Mouse (Mus musculus) neural tube, embryonic 12.5 days (tissue): ENCODE measurements around the gene Fbxo31. TPM values are rescaled to one million over a fixed set of nuclear protein-coding genes. Genes with fewer than 3 reads are reported as not detected.
"Not testable (repeated sequence)": the region's sequence is repeated elsewhere in the genome, so short reads cannot be mapped to it uniquely, and the experiment has no call there.

Experiments used
- ATAC-seq: fragments of 200-750 bp; cut with Nextera tagmentation; 2 replicates; pipeline ENCODE4 v1.8.0; 2017; ENCODE audit warnings: low read depth, mild to moderate bottlenecking, moderate TSS enrichment, moderate library complexity; ENCODE audit not compliant: low FRiP score
- H3K27ac ChIP-seq: fragments of 300-500 bp; sonication (generic); 2 replicates; pipeline ENCODE4 v1.5.1; 2016
- H3K27me3 ChIP-seq: fragments of 300-500 bp; sonication (generic); replicated peaks from 2 replicates; pipeline ENCODE4 v1.6.1; 2016; ENCODE audit warnings: mild to moderate bottlenecking
- H3K36me3 ChIP-seq: fragments of 300-500 bp; sonication (generic); 2 replicates; pipeline ENCODE4 v1.6.1; 2016; ENCODE audit warnings: mild to moderate bottlenecking
- H3K4me1 ChIP-seq: fragments of 300-500 bp; sonication (generic); 2 replicates; pipeline ENCODE4 v1.6.1; 2016
- H3K4me2 ChIP-seq: fragments of 300-500 bp; sonication (generic); replicated peaks from 2 replicates; pipeline ENCODE4 v1.6.1; 2016; ENCODE audit warnings: mild to moderate bottlenecking
- H3K4me3 ChIP-seq: fragments of 300-500 bp; sonication (generic); 2 replicates; pipeline ENCODE4 v1.5.1; 2016
- H3K9ac ChIP-seq: fragments of 300-500 bp; sonication (generic); 2 replicates; pipeline ENCODE4 v1.6.1; 2016; ENCODE audit warnings: mild to moderate bottlenecking
- H3K9me3 ChIP-seq: fragments of 300-500 bp; sonication (generic); 2 replicates; pipeline ENCODE4 v1.6.1; 2016; ENCODE audit warnings: mild to moderate bottlenecking
- WGBS: fragments of 180-500 bp; shearing (Covaris S2); methylation state at CpG from one replicate; pipeline ENCODE4 v1.1.7; 2016; 5-methylcytosine and 5-hydroxymethylcytosine counted together
- polyA plus RNA-seq: library from polyadenylated mRNA; unstranded; fragments of >200 nt; fragmentation: Nextera tagmentation; extraction: Ambion mirVana; gene quantifications from 2 replicates; pipeline ENCODE4 v1.2.1, GENCODE M21; 2016

Gene Fbxo31
- polyA plus RNA-seq, 1 experiment from 2014 or later: 31.1 TPM

DNA sequence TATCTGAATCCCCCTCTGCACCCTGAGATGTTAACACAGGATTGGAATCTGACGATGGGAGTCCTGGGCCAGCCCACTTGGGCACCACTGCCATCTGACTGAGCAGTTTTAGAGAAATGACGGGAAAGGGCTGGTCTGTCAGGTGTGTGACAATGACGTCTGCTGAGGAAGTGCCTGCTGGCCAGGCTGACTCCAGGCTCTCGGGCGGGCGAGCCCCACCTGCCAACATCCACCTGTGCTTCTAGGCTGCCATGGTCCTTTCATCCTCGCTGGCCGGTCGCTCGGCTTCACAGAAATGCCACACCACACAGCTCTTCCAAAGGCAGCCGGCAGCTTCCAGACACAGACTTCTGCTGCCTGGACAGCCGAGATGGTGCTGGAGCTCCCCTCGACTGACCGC, 21.2 kb upstream of the Fbxo31 start:
- Histone ChIP-seq H3K4me2 (no peak overlapping the region), H3K4me3 (no peak overlapping the region), H3K9me3 (no peaks in the 10 kb centered on the region), H3K4me1 (no peaks in the 10 kb centered on the region), H3K27ac (no peak overlapping the region), H3K36me3 (peaks cover 77% of the 10 kb centered on the region), H3K9ac (no peak overlapping the region), H3K27me3 (no peaks in the 10 kb centered on the region)
- 91% methylated on average over 14 of the region's 14 CpGs for WGBS
- ATAC-seq: no peak

DNA sequence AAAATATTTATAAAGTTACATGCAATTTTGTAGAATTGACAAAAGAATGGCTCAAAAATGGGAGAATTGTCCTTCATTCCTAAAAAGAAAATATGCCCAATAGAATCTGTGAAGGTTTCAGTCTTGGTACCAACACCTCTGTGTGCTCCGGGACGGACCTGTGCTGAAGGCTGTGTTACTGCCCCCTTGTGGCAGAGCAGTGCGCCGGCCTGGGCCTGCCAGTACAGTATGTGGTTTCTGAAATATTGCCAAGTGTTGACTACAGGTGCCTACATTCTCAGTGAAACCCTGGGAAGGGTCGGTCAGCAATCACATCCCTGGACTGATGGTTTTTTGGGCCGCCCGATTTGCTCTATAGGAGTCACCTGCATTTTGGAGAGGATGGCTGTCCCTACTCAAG, 20.3 kb upstream of the Fbxo31 start:
- 39% methylated on average over 7 of the region's 7 CpGs for WGBS
- H3K27ac ChIP-seq: no peak overlapping the region
- no peak overlapping the region for H3K4me2 ChIP-seq
- 0 out of 2 replicates have a peak, but pooled peaks cover under 1% of the 10 kb centered on the region for H3K4me1 ChIP-seq
- no peak overlapping the region for H3K4me3 ChIP-seq
- H3K27me3 ChIP-seq: no peaks in the 10 kb centered on the region
- peaks cover 77% of the 10 kb centered on the region for H3K36me3 ChIP-seq
- no peak overlapping the region for H3K9ac ChIP-seq
- ATAC-seq: no peak
- H3K9me3 ChIP-seq: no peaks in the 10 kb centered on the region

DNA sequence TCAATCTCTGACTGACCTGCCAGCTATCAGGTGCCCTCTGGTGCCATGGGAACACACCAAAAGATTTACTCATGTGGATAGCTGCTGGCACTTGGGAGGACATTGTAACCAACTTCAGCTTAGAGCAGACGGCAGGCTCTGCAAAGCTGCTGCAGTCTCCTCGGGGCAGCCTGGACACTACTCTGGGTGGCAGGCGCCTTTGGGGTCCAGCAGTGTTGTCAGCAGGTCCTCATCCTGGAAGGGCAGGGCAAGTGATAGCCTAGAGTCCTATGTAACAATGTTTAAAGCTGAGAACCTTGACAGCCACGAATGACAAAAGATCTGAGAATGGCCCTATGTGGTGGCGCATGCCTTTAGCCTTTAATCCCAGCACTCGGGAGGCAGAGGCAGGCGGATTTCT, 19.6 kb upstream of the Fbxo31 start:
- H3K9me3 ChIP-seq: no peaks in the 10 kb centered on the region
- H3K4me3 ChIP-seq: no peak overlapping the region
- H3K36me3 ChIP-seq: peaks cover 80% of the 10 kb centered on the region
- WGBS: 87% methylated on average over 7 of the region's 7 CpGs
- H3K9ac ChIP-seq: no peak overlapping the region
- no peak overlapping the region for H3K4me2 ChIP-seq
- no peaks in the 10 kb centered on the region for H3K27me3 ChIP-seq
- ATAC-seq: no peak
- H3K4me1 ChIP-seq: peaks cover 6% of the 10 kb centered on the region
- H3K27ac ChIP-seq: no peak overlapping the region

DNA sequence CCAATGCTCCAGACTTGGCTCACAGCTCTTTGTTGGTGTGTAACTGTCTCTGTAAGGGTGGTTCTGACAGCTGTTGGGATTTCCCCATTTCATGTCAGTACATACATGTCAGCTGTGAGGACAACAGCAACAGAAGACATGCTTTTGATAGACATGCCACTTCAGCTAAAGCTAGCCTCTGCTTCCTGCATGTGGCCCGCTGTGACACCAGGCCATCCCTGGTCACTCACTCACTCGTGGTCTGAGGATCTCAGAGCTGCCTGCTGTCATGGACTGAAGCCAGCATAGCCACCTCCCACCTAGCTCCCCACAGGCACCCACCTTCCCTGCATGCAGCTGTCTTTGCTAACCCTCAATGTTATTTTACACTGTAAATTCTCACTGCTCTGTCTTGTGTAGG, 18.9 kb upstream of the Fbxo31 start:
- not testable (repeated sequence) for H3K4me1 ChIP-seq, H3K9ac ChIP-seq, H3K27me3 ChIP-seq, ATAC-seq, H3K4me3 ChIP-seq, H3K9me3 ChIP-seq, H3K4me2 ChIP-seq, H3K27ac ChIP-seq
- peaks cover 80% of the 10 kb centered on the region for H3K36me3 ChIP-seq
- 74% methylated on average over 2 of the region's 2 CpGs for WGBS

DNA sequence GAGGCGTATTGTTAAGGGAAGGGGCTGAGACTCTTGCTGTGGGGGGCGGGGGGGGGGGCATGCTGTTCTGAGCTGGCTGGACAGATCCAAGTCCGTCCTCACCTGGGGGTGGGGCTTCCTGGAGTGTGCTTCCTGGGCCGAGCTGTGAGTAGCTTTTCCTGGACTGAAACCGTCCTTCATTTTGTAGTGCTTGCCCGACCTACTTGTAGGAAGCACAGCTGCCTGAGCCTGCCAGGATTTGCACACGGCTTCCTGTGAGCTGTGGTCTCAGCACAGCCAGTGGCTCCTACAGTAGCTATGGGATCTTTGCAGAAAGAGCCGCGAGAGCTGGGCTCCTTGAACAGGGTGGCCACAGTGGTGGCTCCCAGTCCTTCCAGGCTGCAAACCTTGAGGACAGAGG, 15.4 kb upstream of the Fbxo31 start:
- Histone ChIP-seq H3K27ac (no peak overlapping the region), H3K9ac (no peak overlapping the region), H3K27me3 (no peaks in the 10 kb centered on the region), H3K9me3 (no peaks in the 10 kb centered on the region), H3K4me2 (no peak overlapping the region), H3K36me3 (peaks cover 49% of the 10 kb centered on the region), H3K4me1 (peaks cover 26% of the 10 kb centered on the region), H3K4me3 (no peak overlapping the region)
- 82% methylated on average over 9 of the region's 9 CpGs for WGBS
- ATAC-seq: no peak

DNA sequence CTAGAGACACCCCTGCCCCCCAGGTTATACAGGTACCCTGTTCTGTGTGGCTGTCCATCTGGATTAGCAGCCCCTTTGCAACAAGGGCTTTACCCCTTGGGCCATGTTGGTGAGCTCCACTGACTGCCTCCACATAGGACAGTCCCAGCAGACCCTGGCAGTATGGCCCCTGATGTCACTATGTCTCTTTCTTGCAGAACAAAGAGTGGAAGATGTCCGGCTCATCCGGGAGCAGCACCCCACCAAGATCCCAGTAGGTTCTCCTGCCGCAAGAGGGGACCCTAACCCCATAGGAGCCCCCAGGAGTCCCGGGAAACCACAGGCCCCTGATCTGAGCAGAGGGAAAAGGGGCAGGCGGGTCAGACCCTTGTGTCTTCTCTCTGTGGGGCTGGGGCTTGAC, 14.7 kb upstream of the Fbxo31 start:
- Histone ChIP-seq H3K4me1 (peaks cover 26% of the 10 kb centered on the region), H3K9ac (no peak overlapping the region), H3K4me2 (no peak overlapping the region), H3K36me3 (peaks cover 47% of the 10 kb centered on the region), H3K27ac (no peak overlapping the region), H3K27me3 (no peaks in the 10 kb centered on the region), H3K4me3 (no peak overlapping the region), H3K9me3 (no peaks in the 10 kb centered on the region)
- no peak for ATAC-seq
- WGBS: 95% methylated on average over 5 of the region's 5 CpGs

DNA sequence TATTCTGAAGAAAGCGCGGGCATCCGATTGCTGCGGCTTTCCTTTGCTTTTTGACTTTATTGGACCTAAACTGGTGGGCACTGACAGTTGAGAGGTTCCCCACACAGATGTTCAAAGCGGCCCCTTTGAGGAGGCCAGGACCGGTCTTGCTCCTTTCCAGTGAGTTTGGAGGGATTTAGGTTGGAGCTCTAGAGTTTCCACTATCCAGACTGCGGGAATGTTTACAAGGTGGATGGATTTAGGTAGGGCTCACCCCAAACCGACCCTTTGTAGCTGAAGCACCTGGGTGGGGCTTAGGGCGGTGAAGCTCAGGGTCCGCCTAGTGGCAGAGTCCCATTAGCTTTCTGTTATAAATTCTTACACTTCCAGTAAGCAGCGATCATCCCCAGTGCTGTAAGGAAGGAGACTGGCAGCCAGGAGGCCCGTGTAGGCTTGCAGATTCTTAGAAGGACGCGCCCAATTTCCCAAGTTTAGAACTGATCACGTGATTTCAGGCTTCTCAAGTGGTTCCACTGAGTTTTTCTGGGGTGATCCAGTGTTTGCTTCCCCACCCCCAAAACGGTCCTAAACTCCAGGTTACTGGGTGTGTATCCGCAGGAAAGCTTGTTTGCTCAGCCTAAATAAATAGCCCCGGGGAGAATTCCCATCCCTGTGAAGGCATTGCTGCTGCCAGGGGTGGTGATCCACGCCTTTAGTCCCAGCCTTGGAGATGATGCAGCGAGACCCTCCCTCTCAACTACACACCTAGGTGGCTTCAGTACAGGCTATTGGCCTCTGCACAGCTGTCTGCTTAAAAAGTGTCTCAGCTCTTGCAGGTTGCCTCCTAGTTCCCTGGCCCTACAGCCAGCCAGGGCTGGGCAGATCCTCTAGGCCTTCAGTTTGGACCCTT, 12.8 kb upstream of the Fbxo31 start:
- no peak for ATAC-seq
- 16% methylated on average over 20 of the region's 20 CpGs for WGBS
- H3K4me3 ChIP-seq: peak overlapping the region; percentile 96
- peaks cover 32% of the 10 kb centered on the region for H3K36me3 ChIP-seq
- H3K9me3 ChIP-seq: no peaks in the 10 kb centered on the region
- peak overlapping the region; percentile 87 for H3K9ac ChIP-seq
- no peaks in the 10 kb centered on the region for H3K27me3 ChIP-seq
- peaks cover 26% of the 10 kb centered on the region for H3K4me1 ChIP-seq
- H3K27ac ChIP-seq: no peak overlapping the region
- peak overlapping the region; percentile 87 for H3K4me2 ChIP-seq

DNA sequence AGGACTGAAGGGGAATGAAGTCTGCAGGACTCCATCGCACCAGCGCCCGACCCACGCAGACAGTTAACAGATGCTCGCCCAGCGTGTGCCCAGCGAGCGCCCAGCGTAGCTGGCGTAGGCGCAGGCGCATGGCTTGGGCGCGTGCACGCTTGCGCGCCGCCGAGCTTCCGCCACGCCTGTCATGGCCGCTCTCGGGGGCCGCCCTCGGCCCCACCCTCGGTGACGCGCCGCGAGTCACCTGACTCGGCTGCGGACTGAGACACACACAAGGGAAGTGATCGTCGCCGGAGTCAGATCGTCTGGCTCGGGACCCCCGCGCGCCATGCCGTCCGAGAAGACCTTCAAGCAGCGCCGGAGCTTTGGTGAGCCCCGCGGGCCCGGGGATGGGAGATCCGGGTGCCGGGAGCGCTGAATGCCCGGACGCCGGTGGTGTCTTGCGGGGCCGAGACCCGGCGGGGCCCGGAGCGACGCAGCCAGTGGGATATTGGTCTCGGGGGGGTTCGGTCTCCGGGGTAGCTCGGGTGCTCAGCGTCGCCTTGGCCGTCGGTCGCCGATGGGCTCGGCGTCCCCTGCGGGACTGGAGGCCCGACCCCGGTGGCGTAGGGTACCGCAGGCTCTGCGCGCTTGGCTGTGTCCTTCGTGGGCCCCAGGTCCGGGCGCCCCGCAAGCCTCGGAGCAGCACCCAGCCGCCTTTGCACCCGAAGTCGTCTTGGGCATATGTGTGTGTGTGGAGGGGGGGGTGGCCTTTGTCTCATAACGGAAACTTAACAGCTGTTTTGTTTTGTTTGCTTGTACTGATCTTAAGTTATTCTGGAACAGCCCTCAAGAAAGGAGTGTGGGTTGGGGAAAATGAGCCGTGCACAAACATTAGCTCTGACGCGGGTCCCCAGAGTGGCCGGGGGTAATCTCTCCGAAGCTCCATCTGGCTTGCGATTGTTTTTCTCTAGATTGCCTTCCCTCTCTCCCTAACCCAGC, 11.9 kb upstream of the Fbxo31 start, which contains the start of gene Map1lc3b:
Gene Map1lc3b, plus strand, starts transcription at position 159 of the 975 bp plus-strand sequence.
- H3K4me2 ChIP-seq: peak within 1 kb of the TSS; percentile 87
- peaks cover 23% of the 10 kb centered on the region for H3K36me3 ChIP-seq
- under 1% methylated on average over 94 of the region's 94 CpGs for WGBS
- H3K27ac ChIP-seq: peak within 1 kb of the TSS; percentile 50; the same call in 1 of the 2 replicates
- H3K27me3 ChIP-seq: no peaks in the 10 kb centered on the region
- no peaks in the 10 kb centered on the region for H3K9me3 ChIP-seq
- peaks cover 26% of the 10 kb centered on the region for H3K4me1 ChIP-seq
- ATAC-seq: peak; percentile 92
- H3K4me3 ChIP-seq: peak within 1 kb of the TSS; percentile 96
- peak within 1 kb of the TSS; percentile 87 for H3K9ac ChIP-seq

DNA sequence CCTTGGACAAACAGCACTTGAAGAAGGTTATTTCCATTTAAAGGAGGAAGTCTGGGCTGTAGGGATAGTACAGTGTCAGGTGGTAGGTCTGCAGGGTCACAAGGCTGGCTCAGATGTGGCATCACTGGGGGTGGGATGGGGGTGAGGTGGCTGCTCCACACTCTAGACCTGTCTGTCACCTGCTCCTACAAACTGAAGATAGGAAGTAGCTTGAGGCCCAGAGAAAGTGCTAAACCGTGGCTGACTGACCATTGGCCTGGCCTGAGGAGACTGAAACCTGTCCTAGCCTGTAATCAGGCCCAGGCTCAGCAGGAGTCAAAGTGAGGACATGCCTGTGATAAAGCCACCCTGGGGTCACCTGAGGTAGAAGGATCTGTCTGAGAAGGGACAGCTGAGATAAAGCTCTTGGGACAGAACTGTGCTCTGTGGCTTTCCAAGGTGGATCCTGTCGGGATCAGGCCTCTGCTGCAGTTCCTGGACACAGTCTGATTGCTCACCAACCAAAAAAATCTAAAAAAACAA, 10.7 kb upstream of the Fbxo31 start:
- Histone ChIP-seq H3K9me3 (no peaks in the 10 kb centered on the region), H3K27ac (no peak overlapping the region), H3K27me3 (no peaks in the 10 kb centered on the region), H3K9ac (no peak overlapping the region), H3K4me1 (peaks cover 26% of the 10 kb centered on the region), H3K4me3 (no peak overlapping the region), H3K36me3 (peaks cover 11% of the 10 kb centered on the region), H3K4me2 (no peak overlapping the region)
- ATAC-seq: no peak
- WGBS: 48% methylated on average over 2 of the region's 2 CpGs

DNA sequence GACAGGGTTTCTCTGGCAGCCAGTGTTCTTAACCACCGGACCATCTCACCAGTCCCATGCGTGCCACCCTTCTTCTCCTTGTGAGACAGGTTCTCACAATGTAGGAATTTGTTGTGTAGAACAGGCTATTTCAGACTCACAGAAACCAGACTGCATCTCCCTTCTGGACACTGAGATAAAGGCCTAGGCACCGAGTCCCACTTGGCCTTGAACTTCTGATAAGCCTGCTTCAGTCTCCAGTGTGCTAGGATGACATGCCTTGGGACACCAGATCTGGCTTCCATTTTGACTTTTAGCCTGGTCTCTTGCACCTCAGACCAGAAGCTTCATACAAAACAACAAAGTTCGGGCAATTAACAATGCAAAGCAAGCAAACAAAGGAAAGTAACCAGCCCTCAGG, 10.1 kb upstream of the Fbxo31 start:
- Histone ChIP-seq H3K4me3 (no peak overlapping the region), H3K9me3 (no peaks in the 10 kb centered on the region), H3K27ac (no peak overlapping the region), H3K4me1 (peaks cover 24% of the 10 kb centered on the region), H3K4me2 (no peak overlapping the region), H3K27me3 (no peaks in the 10 kb centered on the region), H3K36me3 (peaks cover 6% of the 10 kb centered on the region), H3K9ac (no peak overlapping the region)
- ATAC-seq: no peak
- 93% methylated on average over 4 of the region's 4 CpGs for WGBS

DNA sequence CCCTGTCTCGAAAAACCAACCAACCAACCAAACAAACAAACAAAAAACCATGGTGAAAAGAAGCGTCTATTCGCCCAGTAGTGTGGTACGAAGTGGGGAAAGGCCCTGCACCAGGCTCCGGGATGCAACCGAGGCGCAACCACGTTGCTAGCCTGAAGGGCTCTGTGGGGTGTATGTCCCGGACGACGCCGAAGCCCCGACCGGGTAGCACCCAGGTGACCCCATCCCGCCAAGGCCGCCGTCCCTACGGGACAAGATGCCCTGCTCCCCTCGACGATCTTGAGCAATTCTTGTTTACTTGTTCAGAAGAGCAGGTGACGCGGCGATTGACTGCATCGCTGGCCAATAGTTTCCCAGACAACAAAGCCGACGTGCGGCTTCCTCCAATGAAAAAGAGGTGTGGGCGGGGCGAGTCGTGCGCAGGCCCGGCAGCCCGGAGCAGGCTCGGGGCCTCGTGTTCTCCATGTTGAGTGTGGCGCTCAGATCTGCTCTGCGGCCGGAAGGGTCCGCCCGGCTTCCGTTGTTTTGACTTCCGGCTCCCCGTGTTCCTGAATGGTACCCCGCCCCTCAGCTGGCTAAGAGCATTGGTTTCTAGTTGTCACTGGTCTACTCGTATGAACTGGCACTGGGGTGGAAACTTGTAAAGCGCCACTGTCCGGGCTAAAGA, 6.7 kb upstream of the Fbxo31 start:
- H3K27me3 ChIP-seq: no peaks in the 10 kb centered on the region
- ATAC-seq: peak; percentile 92
- 1% methylated on average over 47 of the region's 47 CpGs for WGBS
- H3K4me2 ChIP-seq: peak overlapping the region; percentile 75
- H3K27ac ChIP-seq: no peak overlapping the region
- H3K4me1 ChIP-seq: peaks cover 5% of the 10 kb centered on the region
- H3K36me3 ChIP-seq: no peaks in the 10 kb centered on the region
- no peaks in the 10 kb centered on the region for H3K9me3 ChIP-seq
- H3K4me3 ChIP-seq: peak overlapping the region; percentile 51
- H3K9ac ChIP-seq: peak overlapping the region; percentile 61; the same call in 1 of the 2 replicates
